Mouse (Mus musculus): ENCODE measurements around the gene Fahd2a. TPM values are rescaled to one million over a fixed set of nuclear protein-coding genes. Genes with fewer than 3 reads are reported as not detected.

Gene Fahd2a
- polyA plus RNA-seq, 1 experiment from 2014 or later, result 39.0 TPM

- WGBS, result 90% methylated on average over 5 of the region's 5 CpGs
- H3K27me3 ChIP-seq (ENCODE audit: insufficient read depth, low read length), result no peaks in the 10 kb centered on the region
- no peak overlapping the region for H3K9ac ChIP-seq (replicated peaks; ENCODE audit: low read length)
- no peak overlapping the region for H3K4me2 ChIP-seq (replicated peaks; ENCODE audit: low read depth, low read length)
- no peaks in the 10 kb centered on the region for H3K9me3 ChIP-seq (ENCODE audit: low read length)
- H3K27ac ChIP-seq (ENCODE audit: low read length), result no peak overlapping the region
- no peak for ATAC-seq (ENCODE audit: low FRiP score, low TSS enrichment)
- H3K4me3 ChIP-seq (ENCODE audit: low read length), result no peak overlapping the region
- H3K36me3 ChIP-seq (ENCODE audit: insufficient read depth, low read length), result peaks cover 5% of the 10 kb centered on the region
- no peaks in the 10 kb centered on the region for H3K4me1 ChIP-seq (ENCODE audit: insufficient read depth, low read length)
Observed at GRCm38 (mm10) chr2:127437697-127438096, 6.7 kb downstream of the Fahd2a start.

GRCm38 (mm10) chr2:127435554-127435953 is 8.8 kb downstream of the Fahd2a start:
- H3K4me2 ChIP-seq (replicated peaks; ENCODE audit: low read depth, low read length), result no peak overlapping the region
- H3K4me1 ChIP-seq (ENCODE audit: insufficient read depth, low read length), result no peaks in the 10 kb centered on the region
- H3K9ac ChIP-seq (replicated peaks; ENCODE audit: low read length), result no peak overlapping the region
- ATAC-seq (ENCODE audit: low FRiP score, low TSS enrichment), result no peak
- H3K36me3 ChIP-seq (ENCODE audit: insufficient read depth, low read length), result peaks cover 5% of the 10 kb centered on the region
- no peak overlapping the region for H3K27ac ChIP-seq (ENCODE audit: low read length)
- H3K27me3 ChIP-seq (ENCODE audit: insufficient read depth, low read length), result no peaks in the 10 kb centered on the region
- H3K9me3 ChIP-seq (ENCODE audit: low read length), result no peaks in the 10 kb centered on the region
- 97% methylated on average over 2 of the region's 2 CpGs for WGBS
- H3K4me3 ChIP-seq (ENCODE audit: low read length), result no peak overlapping the region

- Histone ChIP-seq H3K9me3 (ENCODE audit: low read length) (no peaks in the 10 kb centered on the region), H3K4me3 (ENCODE audit: low read length) (no peak overlapping the region), H3K9ac (replicated peaks; ENCODE audit: low read length) (no peak overlapping the region), H3K4me2 (replicated peaks; ENCODE audit: low read depth, low read length) (no peak overlapping the region), H3K27ac (ENCODE audit: low read length) (no peak overlapping the region), H3K4me1 (ENCODE audit: insufficient read depth, low read length) (no peaks in the 10 kb centered on the region), H3K27me3 (ENCODE audit: insufficient read depth, low read length) (no peaks in the 10 kb centered on the region), H3K36me3 (ENCODE audit: insufficient read depth, low read length) (peaks cover 5% of the 10 kb centered on the region)
- no peak for ATAC-seq (ENCODE audit: low FRiP score, low TSS enrichment)
- WGBS, result 46% methylated on average over 2 of the region's 2 CpGs
Observed at GRCm38 (mm10) chr2:127435135-127435534, 9.2 kb downstream of the Fahd2a start.

- Histone ChIP-seq H3K4me3 (ENCODE audit: low read length) (no peak overlapping the region), H3K36me3 (ENCODE audit: insufficient read depth, low read length) (peaks cover 5% of the 10 kb centered on the region), H3K27ac (ENCODE audit: low read length) (no peak overlapping the region), H3K4me2 (replicated peaks; ENCODE audit: low read depth, low read length) (no peak overlapping the region), H3K27me3 (ENCODE audit: insufficient read depth, low read length) (no peaks in the 10 kb centered on the region), H3K9ac (replicated peaks; ENCODE audit: low read length) (no peak overlapping the region), H3K9me3 (ENCODE audit: low read length) (no peaks in the 10 kb centered on the region), H3K4me1 (ENCODE audit: insufficient read depth, low read length) (no peaks in the 10 kb centered on the region)
- 75% methylated on average over 9 of the region's 9 CpGs for WGBS
- no peak for ATAC-seq (ENCODE audit: low FRiP score, low TSS enrichment)
Observed at GRCm38 (mm10) chr2:127433487-127434295, 10.7 kb downstream of the Fahd2a start.

- Histone ChIP-seq H3K9ac (replicated peaks; ENCODE audit: low read length) (no peak overlapping the region), H3K9me3 (ENCODE audit: low read length) (no peaks in the 10 kb centered on the region), H3K27ac (ENCODE audit: low read length) (no peak overlapping the region), H3K27me3 (ENCODE audit: insufficient read depth, low read length) (no peaks in the 10 kb centered on the region), H3K4me3 (ENCODE audit: low read length) (no peak overlapping the region), H3K36me3 (ENCODE audit: insufficient read depth, low read length) (peaks cover 5% of the 10 kb centered on the region; the same call in 1 of the 2 replicates), H3K4me2 (replicated peaks; ENCODE audit: low read depth, low read length) (no peak overlapping the region), H3K4me1 (ENCODE audit: insufficient read depth, low read length) (no peaks in the 10 kb centered on the region)
- 20% methylated on average over 3 of the region's 3 CpGs for WGBS
- no peak for ATAC-seq (ENCODE audit: low FRiP score, low TSS enrichment)
Observed at GRCm38 (mm10) chr2:127430238-127430637, 14.1 kb downstream of the Fahd2a start.

GRCm38 (mm10) chr2:127424977-127425376 is 19.4 kb downstream of the Fahd2a start, which contains the start of gene Gpat2:
Gpat2 (plus strand) TSS chr2:127425199.
- H3K4me1 ChIP-seq (ENCODE audit: insufficient read depth, low read length), result no peaks in the 10 kb centered on the region
- no peak within 1 kb of the TSS for H3K9ac ChIP-seq (replicated peaks; ENCODE audit: low read length)
- H3K4me2 ChIP-seq (replicated peaks; ENCODE audit: low read depth, low read length), result no peak within 1 kb of the TSS
- no peak for ATAC-seq (ENCODE audit: low FRiP score, low TSS enrichment)
- no peak within 1 kb of the TSS for H3K4me3 ChIP-seq (ENCODE audit: low read length)
- 86% methylated on average over 17 of the region's 17 CpGs for WGBS
- H3K9me3 ChIP-seq (ENCODE audit: low read length), result no peaks in the 10 kb centered on the region
- no peaks in the 10 kb centered on the region for H3K36me3 ChIP-seq (ENCODE audit: insufficient read depth, low read length)
- H3K27me3 ChIP-seq (ENCODE audit: insufficient read depth, low read length), result no peaks in the 10 kb centered on the region
- H3K27ac ChIP-seq (ENCODE audit: low read length), result no peak within 1 kb of the TSS

- Histone ChIP-seq H3K9ac (replicated peaks; ENCODE audit: low read length) (no peak overlapping the region), H3K27me3 (ENCODE audit: insufficient read depth, low read length) (no peaks in the 10 kb centered on the region), H3K4me2 (replicated peaks; ENCODE audit: low read depth, low read length) (no peak overlapping the region), H3K4me1 (ENCODE audit: insufficient read depth, low read length) (0 out of 2 replicates have a peak, but pooled peaks cover 2% of the 10 kb centered on the region), H3K9me3 (ENCODE audit: low read length) (no peaks in the 10 kb centered on the region), H3K36me3 (ENCODE audit: insufficient read depth, low read length) (no peaks in the 10 kb centered on the region), H3K4me3 (ENCODE audit: low read length) (no peak overlapping the region), H3K27ac (ENCODE audit: low read length) (peak overlapping the region; percentile 11; the same call in 1 of the 2 replicates)
- ATAC-seq (ENCODE audit: low FRiP score, low TSS enrichment), result no peak
- WGBS, result 60% methylated on average over 10 of the region's 10 CpGs
Observed at GRCm38 (mm10) chr2:127418266-127418970, 25.9 kb downstream of the Fahd2a start.

GRCm38 (mm10) chr2:127416706-127417105 is 27.7 kb downstream of the Fahd2a start:
- no peaks in the 10 kb centered on the region for H3K9me3 ChIP-seq (ENCODE audit: low read length)
- no peak overlapping the region for H3K4me3 ChIP-seq (ENCODE audit: low read length)
- no peaks in the 10 kb centered on the region for H3K27me3 ChIP-seq (ENCODE audit: insufficient read depth, low read length)
- no peak overlapping the region for H3K9ac ChIP-seq (replicated peaks; ENCODE audit: low read length)
- H3K27ac ChIP-seq (ENCODE audit: low read length), result no peak overlapping the region; the same call in 1 of the 2 replicates
- no peaks in the 10 kb centered on the region for H3K36me3 ChIP-seq (ENCODE audit: insufficient read depth, low read length)
- 0 out of 2 replicates have a peak, but pooled peaks cover 2% of the 10 kb centered on the region for H3K4me1 ChIP-seq (ENCODE audit: insufficient read depth, low read length)
- 45% methylated on average over 3 of the region's 3 CpGs for WGBS
- peak; percentile 49; the same call in 1 of the 2 replicates for ATAC-seq (ENCODE audit: low FRiP score, low TSS enrichment)
- no peak overlapping the region for H3K4me2 ChIP-seq (replicated peaks; ENCODE audit: low read depth, low read length)

- peak overlapping the region; percentile 75; the same call in 1 of the 2 replicates for H3K27ac ChIP-seq (ENCODE audit: low read length)
- ATAC-seq (ENCODE audit: low FRiP score, low TSS enrichment), result peak; percentile 90
- H3K9me3 ChIP-seq (ENCODE audit: low read length), result no peaks in the 10 kb centered on the region
- no peak overlapping the region for H3K4me3 ChIP-seq (ENCODE audit: low read length)
- 35% methylated on average over 10 of the region's 10 CpGs for WGBS
- no peak overlapping the region for H3K4me2 ChIP-seq (replicated peaks; ENCODE audit: low read depth, low read length)
- H3K36me3 ChIP-seq (ENCODE audit: insufficient read depth, low read length), result no peaks in the 10 kb centered on the region
- H3K27me3 ChIP-seq (ENCODE audit: insufficient read depth, low read length), result no peaks in the 10 kb centered on the region
- no peak overlapping the region for H3K9ac ChIP-seq (replicated peaks; ENCODE audit: low read length)
- 0 out of 2 replicates have a peak, but pooled peaks cover 2% of the 10 kb centered on the region for H3K4me1 ChIP-seq (ENCODE audit: insufficient read depth, low read length)
Observed at GRCm38 (mm10) chr2:127415806-127416205, 28.6 kb downstream of the Fahd2a start.

- WGBS, result 70% methylated on average over 6 of the region's 6 CpGs
- H3K36me3 ChIP-seq (ENCODE audit: insufficient read depth, low read length), result no peaks in the 10 kb centered on the region
- H3K9ac ChIP-seq (replicated peaks; ENCODE audit: low read length), result no peak overlapping the region
- no peaks in the 10 kb centered on the region for H3K9me3 ChIP-seq (ENCODE audit: low read length)
- H3K27ac ChIP-seq (ENCODE audit: low read length), result no peak overlapping the region
- H3K4me1 ChIP-seq (ENCODE audit: insufficient read depth, low read length), result no peaks in the 10 kb centered on the region
- no peak overlapping the region for H3K4me2 ChIP-seq (replicated peaks; ENCODE audit: low read depth, low read length)
- no peak overlapping the region for H3K4me3 ChIP-seq (ENCODE audit: low read length)
- ATAC-seq (ENCODE audit: low FRiP score, low TSS enrichment), result no peak
- no peaks in the 10 kb centered on the region for H3K27me3 ChIP-seq (ENCODE audit: insufficient read depth, low read length)
Observed at GRCm38 (mm10) chr2:127411126-127411525, 33.2 kb downstream of the Fahd2a start.

Measured in kidney, embryonic 16.5 days (tissue).